Mouse (Mus musculus): ENCODE results near the gene Tmem217.

Gene Tmem217

GRCm38 (mm10) chr17:29552162-29552732, at the start of gene Tmem217:
Gene Tmem217 (minus strand): TSS chr17:29552385.
- DNase-seq (ENCODE audit: low spot score in 2 of 2) = no peak

GRCm38 (mm10) chr17:29601391-29601790, 49.2 kb upstream of the Tmem217 start:
- DNase-seq (ENCODE audit: low spot score in 2 of 2) = no peak

GRCm38 (mm10) chr17:29599537-29599936, 47.4 kb upstream of the Tmem217 start:
- DNase-seq (ENCODE audit: low spot score in 2 of 2) = no peak

- no peak for DNase-seq (ENCODE audit: low spot score in 2 of 2)
These were observed 46.9 kb upstream of the Tmem217 start for GRCm38 (mm10) chr17:29599051-29599450.

GRCm38 (mm10) chr17:29596771-29597132, 44.6 kb upstream of the Tmem217 start:
- no peak for DNase-seq (ENCODE audit: low spot score in 2 of 2)

- DNase-seq (ENCODE audit: low spot score in 2 of 2) = no peak
These were observed 43.9 kb upstream of the Tmem217 start for GRCm38 (mm10) chr17:29595891-29596770.

- no peak for DNase-seq (ENCODE audit: low spot score in 2 of 2)
These were observed 37.2 kb upstream of the Tmem217 start for GRCm38 (mm10) chr17:29589221-29589898.

GRCm38 (mm10) chr17:29586921-29587320, 34.7 kb upstream of the Tmem217 start:
- DNase-seq (ENCODE audit: low spot score in 2 of 2) = no peak

- peak; percentile 43 to 46 for DNase-seq (ENCODE audit: low spot score in 2 of 2)
These were observed 33.3 kb upstream of the Tmem217 start for GRCm38 (mm10) chr17:29585446-29585845.

- DNase-seq (ENCODE audit: low spot score in 2 of 2) = no peak
These were observed 32.6 kb upstream of the Tmem217 start for GRCm38 (mm10) chr17:29584737-29585136.

GRCm38 (mm10) chr17:29584306-29584705, 32.1 kb upstream of the Tmem217 start:
- DNase-seq (ENCODE audit: low spot score in 2 of 2) = peak; percentile 41 to 49

- no peak for DNase-seq (ENCODE audit: low spot score in 2 of 2)
These were observed 31.4 kb upstream of the Tmem217 start for GRCm38 (mm10) chr17:29583569-29583968.

- no peak for DNase-seq (ENCODE audit: low spot score in 2 of 2)
These were observed 27.5 kb upstream of the Tmem217 start for GRCm38 (mm10) chr17:29579579-29580126.

- no peak for DNase-seq (ENCODE audit: low spot score in 2 of 2)
These were observed 17.6 kb upstream of the Tmem217 start for GRCm38 (mm10) chr17:29569831-29570230.

GRCm38 (mm10) chr17:29568435-29568834, 16.2 kb upstream of the Tmem217 start:
- no peak for DNase-seq (ENCODE audit: low spot score in 2 of 2)

GRCm38 (mm10) chr17:29565521-29565920, 13.3 kb upstream of the Tmem217 start:
- no peak for DNase-seq (ENCODE audit: low spot score in 2 of 2)

GRCm38 (mm10) chr17:29558476-29558875, 6.3 kb upstream of the Tmem217 start:
- no peak for DNase-seq (ENCODE audit: low spot score in 2 of 2)

GRCm38 (mm10) chr17:29556893-29557292, 4.7 kb upstream of the Tmem217 start:
- DNase-seq (ENCODE audit: low spot score in 2 of 2) = no peak

GRCm38 (mm10) chr17:29556456-29556855, 4.3 kb upstream of the Tmem217 start:
- DNase-seq (ENCODE audit: low spot score in 2 of 2) = no peak

- DNase-seq (ENCODE audit: low spot score in 2 of 2) = no peak
These were observed 2.0 kb upstream of the Tmem217 start for GRCm38 (mm10) chr17:29554176-29554575.

GRCm38 (mm10) chr17:29551019-29551418, 1.2 kb downstream of the Tmem217 start:
- DNase-seq (ENCODE audit: low spot score in 2 of 2) = peak in 1 of 2 experiments; percentile 13
